Mouse (Mus musculus) B cell, adult 67 days (primary cell): Measurements from ENCODE around the gene Pde11a. TPM values are rescaled to one million over a fixed set of nuclear protein-coding genes. Genes with fewer than 3 reads are reported as not detected.

Experiments
- total RNA-seq, 2 experiments: library from RNA; stranded (reverse); gene quantifications; 4 replicates each; pipeline ENCODE4 v1.2.4; 2023

The Pde11a gene
- under 1 TPM in 1 of 2 experiments, not detected in 1; 0.39 TPM for total RNA-seq

DNA sequence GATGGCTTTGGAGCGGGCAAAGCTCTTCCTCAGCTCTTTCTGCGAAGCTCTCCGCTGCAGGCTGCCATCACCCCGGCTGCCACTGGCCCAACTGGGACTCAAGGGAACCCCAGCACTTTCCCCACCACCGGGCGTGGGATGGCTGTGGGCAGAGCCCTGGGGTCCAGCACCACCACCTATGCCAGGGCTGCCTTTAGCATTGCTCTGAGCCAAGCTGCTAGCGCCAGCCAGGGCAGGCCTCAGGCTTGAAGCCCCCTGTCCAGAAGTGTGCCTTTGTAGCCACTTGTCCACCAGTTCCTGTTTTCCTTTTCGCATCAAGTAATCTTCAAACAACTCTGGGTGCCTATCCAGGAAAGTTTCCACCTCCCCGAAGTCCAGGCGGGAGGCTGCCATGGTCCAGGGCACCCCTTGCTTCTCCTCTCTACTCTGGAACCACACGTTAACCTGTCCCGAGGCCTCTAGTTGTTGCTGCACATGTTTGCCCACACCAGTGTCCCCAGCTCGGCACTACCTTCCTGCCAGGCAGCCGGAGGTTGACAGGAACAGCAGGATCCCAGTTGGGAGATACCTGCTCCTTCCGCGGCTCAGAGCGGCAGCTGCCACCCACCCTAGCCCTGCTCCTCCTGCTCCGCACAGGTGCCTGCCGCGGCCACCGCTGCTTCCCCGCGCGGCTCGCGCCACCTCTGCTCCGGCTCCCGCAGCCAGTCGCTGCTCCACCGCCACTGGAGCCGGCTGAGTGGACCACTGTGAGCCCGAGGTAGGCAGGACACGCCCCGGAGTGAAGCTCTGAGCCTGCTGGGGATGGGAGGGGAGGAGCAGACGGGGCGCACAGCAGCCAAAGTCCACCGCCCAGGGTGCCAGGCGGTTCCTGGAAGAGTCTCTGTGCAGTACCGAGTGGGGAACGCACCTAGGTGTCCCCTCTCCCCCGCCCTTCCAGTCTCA is at the start of gene Pde11a:
TSS of gene Pde11a (minus strand) at position 560 of the 942 bp plus-strand sequence.

GRCm38 (mm10) chr2:76369821-76370655 is 31.5 kb upstream of the Pde11a start, which contains the start of gene Rbm45:
TSS of gene Rbm45 (plus strand) at chr2:76369984.

GRCm38 (mm10) chr2:76360226-76360625 is 21.7 kb upstream of the Pde11a start, which contains the start of gene Cyct:
TSS of gene Cyct (minus strand) at chr2:76360450.

DNA sequence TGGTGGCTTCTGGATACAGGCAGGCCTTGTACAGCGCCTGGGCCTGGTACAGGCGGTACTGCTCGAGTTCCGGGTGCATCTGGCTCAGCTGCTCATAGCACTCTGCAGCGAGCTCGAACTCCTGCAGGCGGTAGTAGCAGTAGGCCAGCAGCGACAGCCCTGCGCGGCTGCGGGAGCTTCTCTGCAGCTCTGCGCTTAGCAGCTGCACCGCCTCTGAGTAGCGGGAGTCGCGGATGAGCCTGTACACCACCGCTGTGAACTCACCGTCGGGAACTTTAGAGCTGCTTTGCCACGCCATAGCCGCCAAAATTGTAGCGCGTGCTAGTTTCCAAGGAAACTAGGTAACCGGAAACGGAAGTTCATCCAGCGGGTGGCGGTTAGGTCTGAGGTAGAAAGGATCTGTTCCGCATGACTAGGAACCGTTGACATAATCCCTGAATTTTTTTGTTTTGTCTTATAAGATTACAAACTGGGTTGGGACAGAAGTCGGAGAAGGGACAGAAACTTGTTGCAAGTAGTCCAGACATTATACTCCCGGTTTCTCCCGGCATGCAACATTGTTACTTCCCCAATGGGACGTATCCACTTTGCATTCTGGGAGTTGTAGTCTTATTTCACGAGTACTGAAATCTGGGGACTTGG is 357.0 kb downstream of the Pde11a start, which contains the start of gene Ttc30a1:
TSS of gene Ttc30a1 (minus strand) at position 528 of the 642 bp plus-strand sequence.

DNA sequence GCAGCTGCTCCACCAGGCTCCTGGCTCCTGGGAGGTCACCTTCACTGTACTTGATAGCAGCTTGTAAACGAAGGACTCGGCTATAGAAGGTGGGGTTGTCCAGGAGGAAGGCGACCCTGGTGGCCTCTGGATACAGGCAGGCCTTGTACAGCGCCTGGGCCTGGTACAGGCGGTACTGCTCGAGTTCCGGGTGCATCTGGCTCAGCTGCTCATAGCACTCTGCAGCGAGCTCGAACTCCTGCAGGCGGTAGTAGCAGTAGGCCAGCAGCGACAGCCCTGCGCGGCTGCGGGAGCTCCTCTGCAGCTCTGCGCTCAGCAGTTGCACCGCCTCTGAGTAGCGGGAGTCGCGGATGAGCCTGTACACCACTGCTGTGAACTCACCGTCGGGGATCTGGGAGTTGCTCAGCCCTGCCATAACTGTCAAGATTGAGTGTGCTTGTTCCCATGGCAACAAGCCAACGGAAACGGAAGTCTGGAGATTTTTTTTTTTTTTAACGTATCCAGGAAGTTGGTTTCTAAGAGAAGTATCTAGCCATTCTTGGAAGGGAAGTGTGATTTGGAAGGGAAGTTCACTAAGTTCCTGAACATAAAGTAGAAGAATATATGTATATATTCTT is 360.7 kb downstream of the Pde11a start, which contains the start of gene Ttc30a2:
TSS of gene Ttc30a2 (minus strand) at position 419 of the 617 bp plus-strand sequence.

Other genes with a start within 250 kb of the Pde11a start
- gene Cyct, start 21.7 kb upstream of the Pde11a start, total RNA-seq = not detected
- 10 to 100 TPM; 36.8 to 39.2 TPM for gene Rbm45, start 31.2 kb upstream of the Pde11a start, total RNA-seq
- under 1 TPM in 1 of 2 experiments, not detected in 1; 0.33 TPM for gene Osbpl6, start 67.7 kb upstream of the Pde11a start, total RNA-seq